Mouse (Mus musculus) testis, postnatal 10 days (tissue): Measurements from ENCODE around the gene Siah1a.

ENCODE experiments used
- DNase-seq: peaks from one replicate; pipeline ENCODE4 v3.0.0; 2021; ENCODE audit warnings: low spot score

Gene Siah1a

GRCm38 (mm10) chr8:86702453-86702852 lies 43.3 kb downstream of the Siah1a start:
- no peak for DNase-seq

- no peak for DNase-seq
These were observed 46.3 kb downstream of the Siah1a start for GRCm38 (mm10) chr8:86699471-86699870.

- DNase-seq, result no peak
These were observed 46.8 kb downstream of the Siah1a start for GRCm38 (mm10) chr8:86698811-86699421.

- DNase-seq, result no peak
These were observed 50.0 kb downstream of the Siah1a start for GRCm38 (mm10) chr8:86695703-86696102.

GRCm38 (mm10) chr8:86694011-86694410 lies 51.7 kb downstream of the Siah1a start:
- no peak for DNase-seq

GRCm38 (mm10) chr8:86692107-86692506 lies 53.6 kb downstream of the Siah1a start:
- DNase-seq, result no peak

- no peak for DNase-seq
These were observed 59.1 kb downstream of the Siah1a start for GRCm38 (mm10) chr8:86686629-86687028.
